Mouse (Mus musculus): Measurements from ENCODE around the gene Cmpk2. TPM values are rescaled to one million over a fixed set of nuclear protein-coding genes. Genes with fewer than 3 reads are reported as not detected.
A peak's percentile ranks its signal among the peaks of the same experiment; 100 is the strongest.
"Not testable (repeated sequence)": the region's sequence is repeated elsewhere in the genome, so short reads cannot be mapped to it uniquely, and the experiment has no call there.

Gene Cmpk2
- polyA plus RNA-seq (2021), result 2.4 TPM

- CTCF ChIA-PET, result interaction anchor here (0.7 to 1.6 kb wide), 4 partner anchors 10 to 40 kb away, joined by 3 read pairs; no protein-coding TSS in a partner anchor
- DNase-seq (ENCODE audit: low read depth, low spot score) (peak; percentile 66), ATAC-seq (peak; percentile 94)
- H3K27me3 ChIP-seq, result no peaks in the 10 kb centered on the region
- POLR2A ChIA-PET, result interaction anchor here (0.7 kb wide), 2 partner anchors 27 to 47 kb away, joined by 3 to 7 read pairs; no protein-coding TSS in a partner anchor
- in situ Hi-C loops (cut with MboI; ENCODE audit: low pct_unique_long_range_greater_than_20kb), result no loop called here
- TF ChIP-seq CTCF (IDR thresholded peaks at IDR 0.05), result no peak
These were observed at the start of gene Cmpk2 for GRCm38 (mm10) chr12:26469098-26470041. Cmpk2 (plus strand) TSS chr12:26469204.

GRCm38 (mm10) chr12:26424841-26425240 lies 44.2 kb upstream of the Cmpk2 start:
- CTCF ChIA-PET, result interaction anchor here (0.7 to 2.6 kb wide), 3 partner anchors 14 to 110 kb away, joined by 3 to 7 read pairs (median 3); no protein-coding TSS in a partner anchor
- in situ Hi-C loops (cut with MboI; ENCODE audit: low pct_unique_long_range_greater_than_20kb), result loop anchor here (25.0 kb wide), 1 partner anchor 1338 kb away; the partner anchor contains the start of gene Id2
- peaks cover 7% of the 10 kb centered on the region for H3K27me3 ChIP-seq
- ATAC-seq, result no peak
- TF ChIP-seq CTCF (IDR thresholded peaks at IDR 0.05), result peak; percentile 47
- POLR2A ChIA-PET, result no interaction called here
- DNase-seq (ENCODE audit: low read depth, low spot score), result no peak

GRCm38 (mm10) chr12:26428771-26429170 lies 40.2 kb upstream of the Cmpk2 start:
- ATAC-seq; in situ Hi-C loops (cut with MboI; ENCODE audit: low pct_unique_long_range_greater_than_20kb); DNase-seq (ENCODE audit: low read depth, low spot score); H3K27me3 ChIP-seq; POLR2A ChIA-PET: not testable (repeated sequence)
- CTCF ChIA-PET, result interaction anchor here (1.6 kb wide), 1 partner anchor 41 kb away, joined by 3 read pairs; no protein-coding TSS in a partner anchor

GRCm38 (mm10) chr12:26436334-26436733 lies 32.7 kb upstream of the Cmpk2 start:
- no peak for ATAC-seq
- ChIA-PET CTCF (no interaction called here), POLR2A (no interaction called here)
- in situ Hi-C loops (cut with MboI; ENCODE audit: low pct_unique_long_range_greater_than_20kb), result no loop called here
- no peaks in the 10 kb centered on the region for H3K27me3 ChIP-seq
- TF ChIP-seq CTCF (IDR thresholded peaks at IDR 0.05), result no peak
- DNase-seq (ENCODE audit: low read depth, low spot score), result no peak

GRCm38 (mm10) chr12:26437950-26438349 lies 31.1 kb upstream of the Cmpk2 start:
- in situ Hi-C loops (cut with MboI; ENCODE audit: low pct_unique_long_range_greater_than_20kb), result no loop called here
- DNase-seq (ENCODE audit: low read depth, low spot score), result no peak
- ChIA-PET CTCF (no interaction called here), POLR2A (no interaction called here)
- no peak for TF ChIP-seq CTCF (IDR thresholded peaks at IDR 0.05)
- no peak for ATAC-seq
- H3K27me3 ChIP-seq, result no peaks in the 10 kb centered on the region

- ChIA-PET POLR2A (no interaction called here), CTCF (interaction anchor here (0.7 to 1.3 kb wide), 3 partner anchors 10 to 23 kb away, joined by 3 read pairs; no protein-coding TSS in a partner anchor)
- DNase-seq (ENCODE audit: low read depth, low spot score) (no peak), ATAC-seq (no peak)
- H3K27me3 ChIP-seq, result no peaks in the 10 kb centered on the region
- in situ Hi-C loops (cut with MboI; ENCODE audit: low pct_unique_long_range_greater_than_20kb), result no loop called here
- TF ChIP-seq CTCF (IDR thresholded peaks at IDR 0.05), result no peak
These were observed 29.6 kb upstream of the Cmpk2 start for GRCm38 (mm10) chr12:26439366-26439765.

- in situ Hi-C loops (cut with MboI; ENCODE audit: low pct_unique_long_range_greater_than_20kb), result no loop called here
- ATAC-seq, result no peak
- peak; percentile 93 for TF ChIP-seq CTCF (IDR thresholded peaks at IDR 0.05)
- ChIA-PET CTCF (interaction anchor here (0.8 kb wide), 1 partner anchor 25 kb away, joined by 3 read pairs; the partner anchor contains the start of gene Cmpk2), POLR2A (no interaction called here)
- no peaks in the 10 kb centered on the region for H3K27me3 ChIP-seq
- no peak for DNase-seq (ENCODE audit: low read depth, low spot score)
These were observed 24.9 kb upstream of the Cmpk2 start for GRCm38 (mm10) chr12:26444054-26444453.

GRCm38 (mm10) chr12:26444511-26444910 lies 24.5 kb upstream of the Cmpk2 start:
- no peaks in the 10 kb centered on the region for H3K27me3 ChIP-seq
- no peak for ATAC-seq
- no peak for DNase-seq (ENCODE audit: low read depth, low spot score)
- TF ChIP-seq CTCF (IDR thresholded peaks at IDR 0.05), result no peak
- ChIA-PET CTCF (interaction anchor here (0.8 kb wide), 1 partner anchor 24 kb away, joined by 3 read pairs; the partner anchor contains the start of gene Cmpk2), POLR2A (no interaction called here)
- in situ Hi-C loops (cut with MboI; ENCODE audit: low pct_unique_long_range_greater_than_20kb), result no loop called here

GRCm38 (mm10) chr12:26446377-26447045 lies 22.5 kb upstream of the Cmpk2 start:
- CTCF ChIA-PET, result no interaction called here
- H3K27me3 ChIP-seq, result no peaks in the 10 kb centered on the region
- in situ Hi-C loops (cut with MboI; ENCODE audit: low pct_unique_long_range_greater_than_20kb), result no loop called here
- TF ChIP-seq CTCF (IDR thresholded peaks at IDR 0.05), result no peak
- POLR2A ChIA-PET, result no interaction called here
- DNase-seq (ENCODE audit: low read depth, low spot score), result no peak
- no peak for ATAC-seq

GRCm38 (mm10) chr12:26449483-26449882 lies 19.5 kb upstream of the Cmpk2 start:
- DNase-seq (ENCODE audit: low read depth, low spot score) (no peak), ATAC-seq (no peak)
- CTCF ChIA-PET, result interaction anchor here (1.1 kb wide), 1 partner anchor 10 kb away, joined by 3 read pairs; no protein-coding TSS in a partner anchor
- no peak for TF ChIP-seq CTCF (IDR thresholded peaks at IDR 0.05)
- in situ Hi-C loops (cut with MboI; ENCODE audit: low pct_unique_long_range_greater_than_20kb), result no loop called here
- no peaks in the 10 kb centered on the region for H3K27me3 ChIP-seq
- POLR2A ChIA-PET, result no interaction called here

All from Patski (cell line).